Mouse (Mus musculus) erythroblast, embryonic 14.5 days (primary cell): ENCODE measurements around the gene Zc3h18.

ENCODE experiments used
- GATA1 ChIP-seq: IDR thresholded peaks from 2 replicates; pipeline ENCODE4 v1.6.1; 2012; ENCODE audit warnings: low read length, inconsistent platforms, mixed read lengths
- TAL1 ChIP-seq: IDR thresholded peaks from 3 replicates; pipeline ENCODE4 v1.6.1; 2012; ENCODE audit warnings: low read length, inconsistent platforms, mixed read lengths

DNA sequence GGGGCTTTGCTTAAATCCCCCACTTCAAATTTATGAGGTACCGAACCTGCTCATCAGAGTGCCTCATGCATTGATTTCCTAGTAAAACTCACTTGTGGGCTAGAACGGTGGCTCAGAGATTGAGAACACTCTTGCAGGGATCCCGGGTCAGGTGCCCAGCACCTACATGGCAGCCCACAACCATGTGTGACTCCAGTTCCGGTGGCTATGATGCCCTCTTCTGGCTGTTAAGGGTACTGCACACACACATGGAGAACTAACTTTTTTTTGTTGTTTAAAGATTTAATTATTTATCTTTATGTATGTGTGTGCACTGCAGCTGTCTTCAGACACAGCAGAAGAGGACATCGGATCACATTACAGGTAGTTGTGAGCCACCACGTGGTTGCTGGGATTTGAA, 59.0 kb downstream of the Zc3h18 start:
- TF ChIP-seq TAL1 (no peak), GATA1 (no peak)
